Mouse (Mus musculus) 416B (cell line): ENCODE measurements around the gene Olfr171.
"Not testable (repeated sequence)": the region's sequence is repeated elsewhere in the genome, so short reads cannot be mapped to it uniquely, and the experiment has no call there.

ENCODE experiments used
- DNase-seq: peaks from one replicate; pipeline ENCODE4 v3.0.0; 2011; ENCODE audit warnings: low read depth

Gene Olfr171

DNA sequence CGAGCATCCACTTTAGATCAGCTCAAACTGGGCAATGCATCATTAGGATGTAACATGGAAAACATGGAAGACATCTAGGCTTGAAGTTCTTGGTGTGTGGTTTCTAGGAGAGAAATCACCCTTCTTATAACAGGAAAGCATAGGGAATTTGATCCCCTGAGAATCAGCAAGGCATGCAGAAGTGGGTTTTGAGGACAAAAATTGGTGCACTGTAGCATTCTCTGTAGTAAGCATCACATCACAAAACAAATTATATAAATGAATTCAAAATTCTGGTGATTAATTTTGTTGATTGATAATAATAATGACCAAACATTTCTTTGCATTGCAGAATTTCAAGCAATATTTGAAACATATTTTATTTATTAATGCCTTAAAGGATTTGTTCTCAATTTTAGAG, at the start of gene Olfr171:
TSS of gene Olfr171 (minus strand) at position 101 of the 400 bp plus-strand sequence.
- no peak for DNase-seq

DNA sequence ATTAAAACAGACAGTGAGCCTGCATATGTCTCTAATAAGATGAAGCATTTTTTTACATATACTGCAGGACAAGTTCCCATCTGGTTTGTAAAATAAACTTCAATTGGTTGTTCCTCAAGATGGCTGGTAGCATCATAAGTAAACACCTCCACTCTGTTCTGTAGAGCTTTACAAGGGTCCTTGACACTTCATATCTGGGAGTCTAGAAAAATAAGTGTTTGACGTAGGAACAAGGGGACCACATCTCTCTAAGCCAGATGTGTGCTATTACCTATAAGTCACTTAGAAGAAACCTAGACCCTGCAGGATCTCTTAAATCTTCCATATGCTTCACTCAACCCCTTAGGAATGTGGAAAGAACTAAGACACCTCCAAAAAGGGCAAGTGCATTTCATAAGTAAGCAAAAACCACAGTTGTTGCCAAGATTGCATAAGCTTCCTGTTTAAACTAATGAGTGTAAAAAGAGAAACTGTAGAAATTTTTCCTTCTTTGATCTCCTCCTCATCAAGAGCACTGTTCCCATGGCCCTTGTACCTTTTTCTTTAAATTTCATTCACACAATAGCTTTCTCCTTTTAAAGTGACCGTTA, 41.1 kb upstream of the Olfr171 start:
- DNase-seq = peak; percentile 71

DNA sequence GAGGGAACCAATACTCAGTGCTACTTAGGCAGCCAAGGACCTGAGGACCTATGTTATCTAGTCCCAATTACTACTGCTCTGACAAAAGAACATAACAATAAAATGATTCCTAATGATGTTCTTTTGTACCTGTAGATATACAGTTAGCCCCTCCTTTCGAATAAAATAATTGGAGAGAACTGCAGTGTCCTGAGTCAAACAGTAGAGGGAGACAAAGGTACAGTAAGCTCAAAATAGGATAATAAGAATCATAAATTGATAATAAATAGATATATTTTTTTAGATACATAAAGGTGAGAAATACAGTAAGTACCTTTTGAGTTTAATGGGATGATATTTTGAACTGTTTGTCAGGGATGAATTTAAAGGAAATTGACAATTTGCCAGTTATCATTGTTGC, 36.6 kb upstream of the Olfr171 start:
- peak; percentile 35 for DNase-seq

DNA sequence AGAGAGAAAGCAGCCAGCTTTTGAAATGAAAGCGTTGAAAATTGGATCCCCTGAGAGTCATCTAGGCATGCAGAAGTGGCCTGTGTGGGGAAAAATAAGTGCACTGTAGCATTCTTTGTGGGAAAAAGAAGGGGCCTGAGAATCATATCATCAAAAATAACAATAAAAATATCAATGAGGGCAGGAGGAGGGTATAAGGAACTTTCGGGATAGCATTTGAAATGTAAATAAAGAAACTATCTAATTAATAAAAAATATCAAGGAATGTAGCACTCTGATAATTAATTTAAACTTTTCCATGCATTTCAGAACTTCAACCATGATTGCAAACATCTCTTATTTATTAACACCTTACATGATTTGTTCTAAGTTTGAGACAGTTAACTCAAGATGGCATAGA, 17.9 kb downstream of the Olfr171 start, which contains the start of gene Olfr170:
TSS of gene Olfr170 (minus strand) at position 101 of the 400 bp plus-strand sequence.
- DNase-seq = not testable (repeated sequence)

DNA sequence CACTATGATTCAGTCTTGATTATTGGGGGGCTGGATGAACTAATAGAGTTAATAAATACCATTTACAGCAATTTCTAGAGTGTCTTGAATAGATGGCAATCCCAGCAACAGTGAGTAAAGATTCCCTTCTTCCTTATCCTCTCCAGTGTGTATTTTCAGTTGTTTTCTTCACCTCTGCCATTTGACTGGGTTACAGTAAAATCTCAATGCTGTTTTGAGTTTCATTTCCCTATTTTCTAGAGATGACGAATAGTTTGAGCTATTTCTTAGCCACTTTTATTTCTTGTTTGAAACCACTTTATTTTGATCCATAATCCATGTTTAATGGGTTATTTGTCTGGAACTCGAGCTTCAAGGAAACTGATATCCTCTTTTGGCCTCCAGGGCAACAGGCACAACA, 26.6 kb downstream of the Olfr171 start:
- DNase-seq = no peak
